Mouse (Mus musculus): ENCODE data around the gene Gm20661. TPM values are rescaled to one million over a fixed set of nuclear protein-coding genes. Genes with fewer than 3 reads are reported as not detected.
A peak's percentile ranks its signal among the peaks of the same experiment; 100 is the strongest.

Gene Gm20661
- polyA plus RNA-seq (2014; fragmentation: Nextera tagmentation; extraction: Ambion mirVana) = 4.0 and 4.5 TPM in 2 replicates

DNA sequence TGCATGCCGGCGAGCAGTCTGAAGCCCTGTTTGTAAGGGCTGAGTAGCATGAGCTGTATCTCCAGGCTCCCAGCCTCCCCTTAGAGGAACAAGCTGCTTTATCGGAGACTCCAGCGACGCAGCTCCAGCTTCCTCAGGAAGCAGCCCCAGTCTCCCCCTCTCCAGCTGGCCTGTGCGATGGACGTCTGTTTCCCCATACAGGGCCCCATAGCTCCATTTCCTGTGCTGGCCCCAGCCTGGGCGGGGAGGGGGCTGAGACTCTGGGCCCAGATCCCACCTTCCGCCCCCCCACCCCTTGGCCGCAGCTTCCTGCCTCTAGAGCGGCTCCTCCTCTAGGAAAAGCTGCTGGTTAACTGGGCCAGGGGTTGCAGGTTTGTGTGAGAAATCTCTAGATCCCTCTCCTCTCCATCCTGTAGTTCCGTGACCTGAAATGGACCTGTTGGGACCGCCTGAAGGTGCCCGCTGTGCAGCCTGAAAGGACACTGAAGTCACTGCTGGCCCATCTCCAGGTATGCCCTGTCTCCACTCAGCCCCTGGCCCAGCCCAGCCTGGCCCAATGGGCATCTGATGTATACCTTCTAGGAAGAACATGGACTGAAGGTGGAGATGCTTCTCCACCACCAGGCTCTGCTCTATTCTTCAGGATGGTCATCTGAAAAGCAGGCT, at the start of gene Gm20661:
Gm20661 (plus strand) TSS at position 378 of the 666 bp plus-strand sequence.
- ATAC-seq (ENCODE audit: insufficient read depth) (peak; percentile 79), DNase-seq (peak; percentile 96)
- no peaks in the 10 kb centered on the region for H3K9me3 ChIP-seq (ENCODE audit: low read depth, low read length)
- H3K27me3 ChIP-seq (ENCODE audit: insufficient read depth, low read length) = no peaks in the 10 kb centered on the region
- peak within 1 kb of the TSS; percentile 54 for H3K4me3 ChIP-seq (ENCODE audit: low read depth, low read length)
- peak within 1 kb of the TSS; percentile 93 for H3K4me2 ChIP-seq
- H3K4me1 ChIP-seq (ENCODE audit: insufficient read depth) = peaks cover 25% of the 10 kb centered on the region
- peak within 1 kb of the TSS; percentile 74 for H3K9ac ChIP-seq
- peaks cover 15% of the 10 kb centered on the region; the same call in 1 of the 2 replicates for H3K36me3 ChIP-seq (ENCODE audit: insufficient read depth)
- TF ChIP-seq CTCF (IDR thresholded peaks at IDR 0.05; ENCODE audit: low read depth) = no peak
- 11% methylated on average over 14 of the region's 14 CpGs for WGBS
- H3K27ac ChIP-seq (ENCODE audit: low read depth) = peak within 1 kb of the TSS; percentile 100

DNA sequence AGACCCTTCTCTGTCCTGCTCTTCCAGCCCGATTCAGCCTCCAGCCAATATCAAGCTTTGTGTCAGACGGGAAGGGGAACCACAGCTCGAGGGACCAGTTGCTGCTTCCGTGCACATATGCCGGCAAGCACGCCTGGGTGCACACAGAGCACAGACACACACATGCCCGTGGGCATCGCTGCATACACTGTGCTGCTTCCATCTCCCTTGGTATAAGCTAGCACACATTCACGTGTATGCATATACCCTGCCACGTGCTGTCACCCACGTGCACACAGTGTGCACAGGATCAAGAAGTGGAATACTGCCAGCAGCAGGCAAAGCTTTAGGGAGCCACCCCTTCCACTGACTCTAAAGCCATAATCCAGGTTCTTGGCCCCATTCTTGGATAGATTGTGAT, 48.7 kb upstream of the Gm20661 start:
- no peak for TF ChIP-seq CTCF (IDR thresholded peaks at IDR 0.05; ENCODE audit: low read depth)
- Histone ChIP-seq H3K27me3 (ENCODE audit: insufficient read depth, low read length) (peaks cover 16% of the 10 kb centered on the region; the same call in 1 of the 2 replicates), H3K27ac (ENCODE audit: low read depth) (no peak overlapping the region), H3K9me3 (ENCODE audit: low read depth, low read length) (no peaks in the 10 kb centered on the region), H3K36me3 (ENCODE audit: insufficient read depth) (no peaks in the 10 kb centered on the region), H3K4me3 (ENCODE audit: low read depth, low read length) (no peak overlapping the region), H3K9ac (no peak overlapping the region), H3K4me1 (ENCODE audit: insufficient read depth) (no peaks in the 10 kb centered on the region; the same call in 1 of the 2 replicates), H3K4me2 (no peak overlapping the region)
- ATAC-seq (ENCODE audit: insufficient read depth) (no peak), DNase-seq (no peak)
- WGBS = 85% methylated on average over 11 of the region's 11 CpGs

DNA sequence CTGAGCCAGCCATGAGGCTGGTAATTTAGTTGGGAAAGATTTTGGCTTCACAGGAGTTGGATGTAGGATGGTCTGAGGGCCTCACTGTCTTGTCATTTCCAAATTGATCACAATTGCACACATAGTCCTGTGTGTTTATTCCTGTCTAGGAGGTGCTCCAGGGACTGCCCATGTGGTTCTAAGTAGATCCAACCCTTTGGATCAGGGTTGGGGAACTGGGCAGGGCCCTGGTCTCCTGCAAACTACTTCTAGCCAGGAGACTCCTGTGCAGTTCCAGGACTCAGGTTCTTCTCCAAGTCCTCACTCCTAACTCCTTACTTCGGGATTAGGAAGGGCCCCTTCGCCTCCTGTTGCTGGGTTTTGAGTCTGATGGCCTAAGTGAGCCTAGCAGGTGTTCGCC, 47.5 kb upstream of the Gm20661 start, which contains the start of gene Camkv:
Camkv (plus strand) TSS at position 301 of the 400 bp plus-strand sequence.
- ATAC-seq (ENCODE audit: insufficient read depth) (no peak), DNase-seq (no peak)
- H3K4me3 ChIP-seq (ENCODE audit: low read depth, low read length) = peak within 1 kb of the TSS; percentile 50
- no peak within 1 kb of the TSS for H3K27ac ChIP-seq (ENCODE audit: low read depth)
- H3K4me2 ChIP-seq = peak within 1 kb of the TSS; percentile 95
- peak within 1 kb of the TSS; percentile 58 for H3K9ac ChIP-seq
- no peak for TF ChIP-seq CTCF (IDR thresholded peaks at IDR 0.05; ENCODE audit: low read depth)
- H3K4me1 ChIP-seq (ENCODE audit: insufficient read depth) = no peaks in the 10 kb centered on the region; the same call in 1 of the 2 replicates
- H3K36me3 ChIP-seq (ENCODE audit: insufficient read depth) = no peaks in the 10 kb centered on the region
- H3K27me3 ChIP-seq (ENCODE audit: insufficient read depth, low read length) = peaks cover 16% of the 10 kb centered on the region; the same call in 1 of the 2 replicates
- no peaks in the 10 kb centered on the region for H3K9me3 ChIP-seq (ENCODE audit: low read depth, low read length)
- 10% methylated on average over 3 of the region's 3 CpGs for WGBS

DNA sequence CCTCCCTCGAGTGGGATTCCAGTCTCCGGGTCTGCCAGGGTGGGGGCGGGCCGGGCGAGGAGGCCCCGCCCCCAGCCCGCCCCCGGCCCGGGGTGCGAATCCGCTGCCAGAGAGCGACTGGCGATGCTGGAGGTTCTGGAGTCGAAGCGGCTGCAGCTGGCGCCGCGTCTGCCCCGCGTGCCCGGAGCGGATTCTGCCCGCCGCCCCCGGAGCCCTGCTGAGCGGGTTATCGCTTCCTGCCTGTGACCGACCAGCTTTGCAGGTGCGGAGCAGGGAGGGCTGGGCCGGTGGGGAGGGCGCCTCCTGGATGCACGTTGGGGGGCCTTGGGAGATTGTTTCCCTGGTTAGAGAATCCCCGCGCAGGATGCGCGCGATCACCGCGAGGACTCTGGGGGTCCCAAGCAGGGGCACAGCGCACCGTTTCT, 47.1 kb upstream of the Gm20661 start:
- no peak overlapping the region for H3K27ac ChIP-seq (ENCODE audit: low read depth)
- under 1% methylated on average over 41 of the region's 41 CpGs for WGBS

DNA sequence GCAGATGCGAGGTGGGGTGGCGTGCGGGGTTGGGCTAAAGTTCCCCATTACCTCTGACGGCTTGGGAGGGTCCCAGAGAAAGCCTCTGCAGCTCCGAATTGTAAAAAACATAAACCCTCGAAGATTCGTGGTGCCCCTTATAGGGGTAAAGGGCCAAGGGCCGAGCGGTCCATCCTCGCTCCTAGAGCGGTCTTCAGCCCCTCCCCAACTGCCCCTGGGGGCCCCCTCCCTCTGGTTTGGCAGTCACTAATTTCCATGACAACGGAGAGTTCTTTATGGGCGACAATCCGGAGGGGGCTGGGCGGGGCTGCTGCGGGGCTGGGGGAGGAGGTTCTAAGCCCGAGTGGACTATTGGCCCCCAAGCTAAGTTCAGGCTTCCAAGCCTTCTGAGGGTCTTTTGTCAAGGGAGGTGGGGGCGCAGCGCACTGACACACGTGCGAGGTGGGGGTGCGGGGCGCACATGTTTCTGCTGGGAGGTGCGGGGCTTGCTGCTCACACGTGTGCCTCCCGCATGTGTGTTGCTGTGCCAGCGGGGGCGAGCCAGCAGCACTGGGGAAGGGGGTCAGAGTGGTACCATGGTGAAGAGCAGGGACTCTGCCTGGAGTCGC, 46.5 kb upstream of the Gm20661 start:
- peak; percentile 19 for DNase-seq
- peak; percentile 47; the same call in 1 of the 2 replicates for ATAC-seq (ENCODE audit: insufficient read depth)

More for the DNA sequence above, 47.1 kb upstream of the Gm20661 start:
- Histone ChIP-seq H3K36me3 (ENCODE audit: insufficient read depth) (no peaks in the 10 kb centered on the region), H3K9me3 (ENCODE audit: low read depth, low read length) (no peaks in the 10 kb centered on the region), H3K4me2 (peak overlapping the region; percentile 95), H3K27me3 (ENCODE audit: insufficient read depth, low read length) (peaks cover 16% of the 10 kb centered on the region; the same call in 1 of the 2 replicates), H3K4me3 (ENCODE audit: low read depth, low read length) (peak overlapping the region; percentile 50), H3K9ac (peak overlapping the region; percentile 58), H3K4me1 (ENCODE audit: insufficient read depth) (no peaks in the 10 kb centered on the region; the same call in 1 of the 2 replicates)
- no peak for TF ChIP-seq CTCF (IDR thresholded peaks at IDR 0.05; ENCODE audit: low read depth)
- DNase-seq (peak; percentile 56), ATAC-seq (ENCODE audit: insufficient read depth) (peak; percentile 48; the same call in 1 of the 2 replicates)

DNA sequence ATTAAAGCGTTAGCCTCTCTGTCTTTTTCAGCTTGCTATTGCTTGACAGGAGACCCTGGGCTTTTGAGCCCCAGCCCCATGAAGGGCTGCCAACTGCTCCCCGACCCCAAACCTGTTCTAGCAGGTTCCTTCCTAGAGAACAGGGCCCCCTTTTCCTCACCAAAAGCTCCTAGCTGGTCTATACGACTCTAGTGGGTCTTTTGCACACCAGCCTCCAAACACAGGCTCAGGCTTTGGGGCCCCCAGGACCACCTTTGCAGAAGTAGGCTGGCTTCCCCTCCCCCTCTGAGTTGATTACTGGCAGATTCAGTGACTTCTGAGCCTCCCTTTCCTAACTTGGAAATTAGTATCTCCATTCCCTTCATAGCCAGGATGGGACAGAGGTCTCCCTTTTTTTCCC, 46.0 kb upstream of the Gm20661 start:
- WGBS = 17% methylated on average over 3 of the region's 3 CpGs
- ATAC-seq (ENCODE audit: insufficient read depth) = no peak
- H3K9me3 ChIP-seq (ENCODE audit: low read depth, low read length) = no peaks in the 10 kb centered on the region
- peak overlapping the region; percentile 95 for H3K4me2 ChIP-seq
- no peaks in the 10 kb centered on the region for H3K36me3 ChIP-seq (ENCODE audit: insufficient read depth)
- no peak for TF ChIP-seq CTCF (IDR thresholded peaks at IDR 0.05; ENCODE audit: low read depth)
- H3K4me1 ChIP-seq (ENCODE audit: insufficient read depth) = no peaks in the 10 kb centered on the region; the same call in 1 of the 2 replicates
- no peak overlapping the region for H3K27ac ChIP-seq (ENCODE audit: low read depth)
- no peak for DNase-seq
- H3K9ac ChIP-seq = peak overlapping the region; percentile 58; the same call in 1 of the 2 replicates
- peaks cover 16% of the 10 kb centered on the region; the same call in 1 of the 2 replicates for H3K27me3 ChIP-seq (ENCODE audit: insufficient read depth, low read length)
- H3K4me3 ChIP-seq (ENCODE audit: low read depth, low read length) = peak overlapping the region; percentile 50

More for the DNA sequence above, 46.5 kb upstream of the Gm20661 start:
- Histone ChIP-seq H3K4me3 (ENCODE audit: low read depth, low read length) (peak overlapping the region; percentile 50), H3K27me3 (ENCODE audit: insufficient read depth, low read length) (peaks cover 16% of the 10 kb centered on the region; the same call in 1 of the 2 replicates), H3K9ac (peak overlapping the region; percentile 58), H3K9me3 (ENCODE audit: low read depth, low read length) (no peaks in the 10 kb centered on the region), H3K27ac (ENCODE audit: low read depth) (no peak overlapping the region), H3K4me1 (ENCODE audit: insufficient read depth) (no peaks in the 10 kb centered on the region; the same call in 1 of the 2 replicates), H3K36me3 (ENCODE audit: insufficient read depth) (no peaks in the 10 kb centered on the region), H3K4me2 (peak overlapping the region; percentile 95)
- WGBS = 3% methylated on average over 29 of the region's 29 CpGs
- no peak for TF ChIP-seq CTCF (IDR thresholded peaks at IDR 0.05; ENCODE audit: low read depth)
